Mouse (Mus musculus): ENCODE measurements at regions not wholly inside any gene's neighbourhood (a gene's known extent, or its start where the extent isn't known, plus 50 kb on each side); places are given as distances from the start of the nearest gene placed in this dataset.

DNA sequence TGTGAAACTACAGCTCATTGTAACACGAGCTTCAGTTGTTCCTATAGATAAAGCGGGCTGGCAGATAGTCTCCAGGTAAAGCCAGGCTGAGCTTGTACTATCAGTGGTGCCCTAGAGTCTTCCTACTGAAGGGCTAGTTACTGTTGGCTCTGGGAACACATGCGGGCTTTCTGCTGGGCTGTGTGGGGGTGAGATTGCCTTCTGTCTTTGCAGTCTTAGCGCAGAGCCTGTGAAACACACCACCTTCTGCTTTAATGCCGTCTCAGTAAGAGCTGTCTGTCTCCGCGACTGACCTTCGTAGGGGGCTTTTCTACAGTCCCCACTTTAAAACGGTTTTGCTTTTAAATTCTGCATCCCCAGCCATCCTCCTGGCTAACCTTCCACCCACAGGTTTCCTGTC lies 76.7 kb downstream of the Trim29 start:
- DNase-seq: no peak

DNA sequence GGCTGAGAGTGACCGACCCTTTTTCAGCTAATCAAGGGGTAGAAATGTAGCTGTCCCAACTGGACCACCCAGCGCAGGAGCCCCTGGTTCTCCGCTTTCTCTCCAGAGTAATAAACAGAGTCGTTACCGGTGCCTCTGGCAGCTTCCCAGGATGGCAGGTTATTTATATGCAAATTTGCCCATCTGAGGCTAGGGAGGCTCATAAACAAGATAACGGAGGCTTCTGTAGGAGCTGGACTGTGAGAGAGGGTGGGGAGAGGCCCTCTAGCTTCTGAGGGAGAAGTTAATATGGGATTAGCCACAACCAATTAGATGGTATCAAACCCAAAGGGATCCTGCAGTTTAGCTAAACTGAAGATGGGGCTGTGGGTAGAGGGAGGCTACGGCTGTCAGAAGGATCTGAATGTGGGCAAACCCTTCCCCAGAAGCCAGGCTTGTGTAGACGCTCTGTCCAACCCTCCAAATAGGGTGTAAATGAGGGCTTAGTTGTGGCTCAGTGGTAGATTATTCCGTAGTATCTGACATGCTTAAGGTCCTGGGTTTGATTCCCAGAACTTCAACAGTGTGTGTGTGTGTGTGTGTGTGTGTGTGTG lies 78.9 kb downstream of the Trim29 start:
- DNase-seq: no peak

DNA sequence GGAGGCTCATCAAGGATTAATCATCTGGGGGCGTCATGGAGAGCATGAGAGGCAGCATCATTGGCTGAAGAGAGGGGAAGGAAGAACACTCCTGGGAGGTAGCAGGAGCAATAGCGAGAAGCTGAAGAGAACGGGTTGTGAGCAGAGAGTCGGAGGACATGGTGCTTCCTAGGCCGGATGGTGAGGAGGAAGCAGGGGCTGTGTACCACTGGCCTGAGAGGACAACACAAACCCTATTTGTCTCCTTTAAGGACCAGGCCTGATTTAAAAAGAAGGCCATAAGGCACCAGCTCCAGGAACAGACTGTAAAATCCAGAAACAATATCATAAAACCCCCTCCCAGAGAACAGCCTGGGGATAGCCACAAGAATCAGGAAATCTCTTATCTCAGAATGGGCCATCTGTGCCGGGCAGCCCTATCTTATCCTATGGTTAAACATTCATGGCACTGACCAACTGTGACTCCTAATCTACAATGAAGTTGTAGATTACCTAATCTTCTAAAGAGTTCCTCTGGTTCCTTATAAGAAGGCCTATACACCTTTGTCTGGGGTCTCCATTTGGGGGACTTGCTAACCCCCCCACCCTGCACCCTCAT lies 81.9 kb downstream of the Trim29 start:
- DNase-seq: no peak

DNA sequence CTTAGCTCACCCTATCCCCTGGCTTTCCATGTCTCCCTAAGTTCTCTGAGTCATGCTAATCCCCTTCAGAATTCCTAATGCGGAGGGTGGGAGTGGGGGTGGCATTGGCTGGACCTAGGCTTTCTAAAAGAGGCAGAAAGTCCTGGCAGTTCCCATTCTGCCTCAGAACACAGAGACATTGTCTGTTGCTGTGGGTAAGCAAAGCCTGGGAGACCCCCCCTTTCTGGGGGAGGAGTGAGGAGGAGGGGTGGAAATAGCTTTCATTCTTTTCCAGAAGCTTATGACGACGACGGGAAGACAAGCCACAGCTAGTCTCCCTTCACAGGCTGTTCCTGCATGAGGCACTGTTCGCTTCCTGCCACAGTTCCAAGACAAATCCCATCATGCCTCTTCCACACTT lies 83.6 kb downstream of the Trim29 start:
- DNase-seq: no peak

DNA sequence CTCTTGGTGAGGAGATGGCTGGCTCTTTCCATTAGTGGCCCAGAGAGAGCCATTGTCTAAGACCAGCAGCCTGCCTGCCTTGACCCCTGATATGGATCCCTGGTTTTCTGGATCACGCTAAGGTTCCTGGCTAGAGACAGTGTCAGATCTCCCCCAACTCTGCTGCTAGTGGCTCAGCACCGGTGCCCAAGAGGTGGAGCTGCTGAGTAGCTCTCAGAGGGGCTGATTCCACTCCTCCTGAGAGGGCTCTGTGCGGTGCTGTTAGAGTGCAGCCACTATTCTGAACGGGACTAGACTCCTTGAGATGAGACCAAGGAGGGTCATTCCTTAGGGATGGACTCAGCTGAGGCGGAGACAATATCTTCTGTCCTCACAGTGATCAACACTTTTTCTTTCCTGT lies 84.6 kb downstream of the Trim29 start:
- no peak for DNase-seq

DNA sequence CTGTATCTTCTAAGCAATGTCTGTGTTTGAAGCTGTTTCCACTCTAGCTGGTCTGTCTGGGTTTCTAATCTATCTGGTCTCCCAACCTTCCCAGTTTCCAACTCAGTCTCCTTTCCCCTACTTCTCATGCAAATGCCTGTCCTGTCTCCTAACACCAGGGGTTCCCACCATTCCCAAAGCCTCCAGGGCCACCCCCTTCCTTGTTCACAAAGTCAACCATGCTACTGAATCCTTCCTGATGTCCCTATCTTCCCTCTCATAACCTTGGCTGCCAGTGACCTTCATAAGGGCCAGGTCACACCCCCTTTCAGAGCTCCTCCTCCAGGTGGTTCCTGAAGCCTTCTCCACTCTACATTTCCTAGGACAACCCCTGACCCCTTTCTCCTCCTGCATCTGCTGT lies 85.9 kb downstream of the Trim29 start:
- DNase-seq: no peak

DNA sequence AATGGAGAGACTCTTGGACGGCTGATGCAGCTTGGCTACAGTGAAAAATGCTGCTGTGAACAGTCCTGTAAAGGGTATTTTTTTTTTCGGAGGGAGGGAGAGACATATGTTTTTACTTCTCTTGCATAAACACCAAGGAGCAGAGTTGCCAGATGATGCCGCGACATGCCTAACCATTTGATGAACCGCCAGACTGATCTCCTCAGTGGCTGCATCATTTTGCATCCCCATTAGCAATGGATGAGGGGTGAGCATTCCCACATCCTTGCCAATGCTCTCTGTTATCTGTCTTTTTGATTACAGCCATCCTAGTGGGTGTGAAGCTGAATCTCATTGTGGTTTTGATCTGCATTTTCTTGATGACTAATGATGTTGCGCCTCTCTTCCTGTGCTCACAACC lies 97.8 kb downstream of the Trim29 start:
- DNase-seq: no peak

DNA sequence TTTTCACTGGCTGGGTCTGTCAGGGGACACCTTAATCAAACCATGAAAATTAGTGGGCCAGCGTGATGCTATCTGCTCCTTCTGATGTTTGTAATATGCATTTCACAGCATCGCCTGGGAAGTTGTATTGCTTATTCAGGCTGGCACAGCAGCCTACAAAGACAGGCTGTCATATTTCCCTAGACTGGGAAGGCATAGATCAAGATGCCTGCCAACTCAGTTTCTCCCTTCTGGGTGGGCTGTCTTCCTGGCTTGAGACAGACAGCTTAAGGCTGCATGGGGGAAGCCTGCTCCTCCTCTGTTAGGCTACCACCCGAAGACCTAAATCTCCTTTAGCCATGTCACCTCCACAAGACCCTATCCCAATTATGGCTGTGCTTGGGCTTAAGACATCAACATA lies 101.8 kb downstream of the Trim29 start:
- no peak for DNase-seq

DNA sequence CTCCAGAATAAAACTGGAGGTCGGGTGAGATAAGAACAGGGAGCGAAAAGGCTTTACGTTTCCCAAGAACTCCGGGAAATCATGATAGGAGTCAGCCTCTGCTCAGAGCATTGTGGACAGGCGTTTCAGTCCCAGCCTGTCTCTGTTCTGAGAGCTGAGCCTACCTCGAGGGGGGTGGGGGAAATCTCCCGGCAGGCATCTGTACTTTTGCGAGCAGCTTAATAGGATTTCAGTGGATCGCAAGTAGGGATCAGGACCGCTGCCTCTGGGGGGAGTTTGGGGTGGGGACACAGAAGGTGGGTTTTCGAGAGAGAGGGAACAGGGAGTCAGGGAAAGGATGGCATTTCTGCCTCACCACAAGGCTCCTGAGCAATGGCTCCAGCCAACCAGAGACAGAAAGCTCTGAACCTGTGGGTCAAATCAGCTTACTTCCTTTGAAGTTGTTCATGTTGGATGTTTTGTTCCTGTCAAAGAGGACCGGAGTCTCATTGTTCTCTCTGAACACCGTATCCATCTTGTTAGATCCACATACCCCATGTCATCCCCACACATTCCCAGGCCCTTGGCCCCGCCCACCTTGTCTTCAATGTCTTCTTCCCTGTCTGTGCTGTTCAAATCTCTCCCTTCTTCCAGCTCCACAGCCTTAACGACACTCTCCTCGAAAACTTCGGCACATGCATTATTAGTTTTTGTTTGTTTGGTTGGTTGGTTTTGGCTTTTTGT lies 109.5 kb downstream of the Trim29 start:
- DNase-seq: no peak

DNA sequence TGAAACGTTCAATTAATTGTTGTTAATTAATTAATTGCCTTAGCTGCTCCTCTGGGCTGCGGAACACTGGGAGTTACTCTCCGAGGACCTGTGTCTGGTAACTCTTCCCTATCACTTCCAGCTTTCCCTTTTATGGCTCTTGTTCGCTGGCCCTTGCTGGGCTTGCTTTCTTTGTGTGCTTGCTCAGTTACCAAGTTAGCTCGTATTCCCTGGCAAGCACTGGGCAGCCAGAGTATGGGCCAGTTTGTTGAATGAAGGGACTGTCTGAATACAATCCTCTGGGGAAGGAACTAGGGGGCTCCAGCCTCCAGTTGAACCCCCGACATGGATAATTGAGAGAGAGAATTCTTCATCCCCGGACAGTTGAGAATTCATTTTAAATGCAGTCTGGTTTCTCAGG lies 116.4 kb downstream of the Trim29 start:
- DNase-seq: no peak

DNA sequence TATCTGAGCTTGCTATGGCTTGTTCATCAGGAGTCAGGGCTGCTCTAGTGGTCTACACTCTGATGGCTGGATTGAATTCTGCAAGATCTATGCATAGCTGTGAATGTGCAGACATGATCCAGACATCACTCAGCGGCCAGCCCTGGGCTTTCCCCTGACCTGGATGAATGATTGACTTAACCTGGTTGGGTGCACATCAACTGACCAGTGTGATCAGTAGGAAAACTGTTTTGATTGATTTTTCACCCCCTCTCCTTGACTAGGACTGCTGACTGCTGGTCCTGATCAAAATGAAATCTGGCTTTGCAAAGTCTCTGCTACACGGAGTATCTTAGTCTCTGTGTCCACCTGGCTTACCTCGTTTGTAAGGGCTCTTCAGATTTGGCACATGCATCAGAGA lies 123.3 kb downstream of the Trim29 start:
- DNase-seq: no peak

DNA sequence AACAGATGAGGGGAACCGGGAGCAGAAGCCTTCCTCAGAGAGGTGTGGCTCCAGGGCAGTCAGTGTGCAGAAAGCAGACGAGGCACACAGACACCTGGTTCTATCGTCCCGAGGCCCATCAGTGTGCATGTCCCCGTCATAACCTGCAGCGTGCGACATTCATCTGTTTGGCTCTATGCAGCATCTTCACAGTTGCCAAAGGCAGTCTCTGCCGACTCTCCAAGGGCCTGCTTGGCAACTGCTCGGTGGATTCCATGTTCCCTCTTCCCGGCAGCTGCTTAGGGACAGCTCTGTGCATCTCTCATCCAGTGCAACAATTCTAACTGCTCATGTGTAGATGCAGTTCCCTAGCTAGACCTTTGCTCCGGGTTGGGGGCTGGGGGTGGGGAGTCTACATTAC lies 127.8 kb downstream of the Trim29 start:
- DNase-seq: no peak

DNA sequence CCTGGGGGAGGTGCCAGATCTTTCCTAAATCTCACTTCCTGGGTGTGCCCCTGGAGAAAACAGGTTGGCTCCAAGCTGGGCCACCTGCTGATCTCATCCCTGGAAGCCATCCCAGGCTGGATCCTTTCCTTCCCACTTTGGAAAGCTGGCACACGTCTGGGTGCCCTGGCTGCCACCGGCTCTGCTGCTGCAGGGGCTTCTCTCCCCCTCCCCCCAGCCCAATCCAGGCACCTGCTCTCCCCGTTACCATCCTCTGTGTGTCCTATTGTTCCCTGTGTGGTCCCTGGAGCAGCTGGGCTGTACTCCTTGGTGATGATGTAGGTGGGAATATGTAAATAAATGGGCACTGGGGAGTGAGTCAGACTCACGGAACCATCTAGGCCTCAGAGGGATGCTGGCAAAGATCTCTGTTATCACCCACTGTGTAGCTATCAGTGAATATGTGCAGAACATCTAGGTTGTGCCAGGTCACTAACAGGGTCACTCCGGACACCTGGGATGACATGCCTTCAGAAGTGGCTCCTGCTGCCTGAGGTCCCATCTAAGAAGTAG lies 130.4 kb downstream of the Trim29 start:
- DNase-seq: no peak

DNA sequence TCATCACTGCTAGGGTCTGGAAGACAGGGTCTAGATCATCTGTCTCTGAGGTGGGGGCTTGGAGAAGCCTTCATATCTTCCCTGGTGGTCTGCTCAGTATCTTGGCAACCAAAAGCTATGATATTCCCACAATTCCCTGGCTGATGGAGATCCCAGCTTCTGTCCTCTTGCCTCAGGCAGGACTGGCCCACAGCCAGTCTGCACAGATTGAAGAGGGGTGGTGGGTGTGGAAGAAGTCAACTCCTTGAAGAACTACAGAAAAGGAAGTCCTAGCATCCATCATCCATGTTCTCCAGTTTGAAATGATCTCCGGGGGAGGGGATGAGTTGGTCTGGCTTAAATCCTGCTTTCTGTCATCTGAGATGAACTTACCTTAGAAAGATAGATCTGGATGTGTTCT lies 134.8 kb downstream of the Trim29 start:
- DNase-seq: no peak

DNA sequence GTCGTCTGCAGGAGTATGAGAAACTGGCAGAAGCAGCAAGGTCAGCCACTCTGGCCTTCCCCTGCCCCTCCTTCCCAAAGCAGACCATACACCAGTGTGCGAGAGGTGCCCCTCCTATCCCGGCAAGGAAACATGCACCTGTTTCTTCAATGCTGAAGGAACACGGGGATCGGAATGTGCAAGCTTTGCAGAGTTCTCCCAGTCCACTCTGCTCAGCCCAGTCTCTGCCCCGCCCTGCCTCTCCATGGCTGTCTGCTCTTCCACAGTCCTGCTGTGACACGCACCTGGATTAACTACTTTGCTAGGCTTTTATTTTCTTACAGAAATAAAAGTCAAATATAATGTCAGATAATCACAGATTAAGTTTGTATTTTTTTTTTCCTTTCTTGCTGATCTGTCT lies 136.7 kb downstream of the Trim29 start:
- no peak for DNase-seq

DNA sequence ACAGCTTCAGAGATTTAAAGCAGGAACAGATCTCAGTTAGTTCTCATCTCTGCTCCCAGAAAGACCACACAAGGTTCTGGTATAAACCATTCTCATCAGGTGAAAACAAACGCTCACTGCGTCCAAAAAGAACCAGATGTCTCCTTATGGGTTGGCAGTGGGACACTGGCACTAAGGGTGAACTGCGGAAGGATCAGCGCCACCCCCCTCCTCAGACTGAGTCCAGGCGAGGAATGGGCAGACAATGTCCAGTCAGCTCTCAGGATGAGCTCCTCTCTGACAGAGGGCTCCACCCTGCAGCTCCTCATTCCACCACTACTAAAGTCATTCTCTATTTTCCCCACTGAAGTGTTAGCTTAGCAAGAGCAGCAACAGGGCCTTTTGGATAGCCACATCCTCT lies 138.3 kb downstream of the Trim29 start:
- DNase-seq: no peak

DNA sequence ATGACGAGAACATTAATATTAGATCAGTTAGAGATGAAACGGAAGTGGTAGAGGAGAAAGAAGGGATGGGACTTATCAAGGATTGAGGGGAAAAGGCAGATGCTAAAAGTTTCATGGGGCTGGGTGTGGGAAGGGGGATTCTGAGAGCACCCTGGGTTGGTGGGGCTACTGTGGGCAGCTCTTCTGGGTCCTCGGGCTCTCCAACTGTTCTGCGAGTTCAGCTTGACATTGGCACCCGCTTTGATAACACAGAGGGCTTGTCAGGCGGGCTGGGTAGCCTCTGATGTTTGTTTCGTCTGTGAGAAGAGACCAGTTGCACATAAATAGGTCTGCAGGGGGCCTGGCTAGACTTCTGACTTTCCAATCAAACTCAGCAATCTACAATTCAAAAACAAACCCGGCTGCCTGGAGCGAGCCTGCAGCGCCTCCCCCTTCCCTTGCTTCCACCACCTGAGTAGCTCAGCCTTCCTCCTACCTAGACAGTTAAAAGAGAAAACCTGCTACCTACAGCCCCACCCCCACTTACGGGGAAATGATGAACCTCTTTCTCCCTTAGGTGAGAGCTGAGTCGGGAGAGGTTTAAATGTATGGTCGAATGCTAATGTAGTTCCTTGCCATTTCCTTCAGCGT lies 143.4 kb downstream of the Trim29 start:
- no peak for DNase-seq

DNA sequence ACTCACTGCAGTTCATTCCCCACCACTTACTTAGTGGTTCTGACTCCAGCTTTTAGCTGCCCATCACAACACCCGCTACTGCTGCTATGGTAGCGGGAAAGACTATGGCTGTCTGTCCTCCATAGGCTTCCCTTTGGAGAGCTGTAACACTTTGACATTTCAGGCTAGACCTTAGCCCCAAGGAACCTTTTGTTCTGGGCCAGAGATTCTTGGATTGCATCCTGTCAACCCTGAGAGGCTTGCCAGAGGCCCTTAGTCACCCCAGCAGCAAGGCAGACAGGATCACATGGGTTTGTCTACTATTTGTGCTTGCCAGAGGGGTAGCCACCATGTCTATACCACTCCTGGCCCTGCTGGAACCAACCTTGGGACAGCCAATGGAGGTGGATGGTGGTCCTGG lies 147.1 kb downstream of the Trim29 start:
- DNase-seq: no peak

DNA sequence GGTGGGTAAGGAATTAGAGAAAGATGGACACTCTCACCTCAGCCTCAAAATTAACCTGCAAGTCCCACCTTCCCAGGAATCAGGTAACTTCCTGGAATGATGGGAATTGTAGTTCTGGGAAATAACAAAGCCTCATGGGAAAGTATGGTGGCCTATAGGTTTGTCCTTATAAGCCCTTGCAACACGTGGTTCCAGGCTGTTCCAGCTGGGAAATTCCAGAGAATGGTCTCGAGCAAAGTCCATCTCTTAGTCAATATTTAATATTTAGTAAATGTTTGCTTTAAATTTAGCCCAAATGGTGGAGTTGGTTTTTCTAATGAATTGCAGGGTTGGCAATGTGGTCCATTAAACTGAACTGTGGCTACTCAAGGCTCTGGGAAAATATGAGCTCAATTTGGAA lies 150.5 kb downstream of the Trim29 start:
- DNase-seq: no peak

DNA sequence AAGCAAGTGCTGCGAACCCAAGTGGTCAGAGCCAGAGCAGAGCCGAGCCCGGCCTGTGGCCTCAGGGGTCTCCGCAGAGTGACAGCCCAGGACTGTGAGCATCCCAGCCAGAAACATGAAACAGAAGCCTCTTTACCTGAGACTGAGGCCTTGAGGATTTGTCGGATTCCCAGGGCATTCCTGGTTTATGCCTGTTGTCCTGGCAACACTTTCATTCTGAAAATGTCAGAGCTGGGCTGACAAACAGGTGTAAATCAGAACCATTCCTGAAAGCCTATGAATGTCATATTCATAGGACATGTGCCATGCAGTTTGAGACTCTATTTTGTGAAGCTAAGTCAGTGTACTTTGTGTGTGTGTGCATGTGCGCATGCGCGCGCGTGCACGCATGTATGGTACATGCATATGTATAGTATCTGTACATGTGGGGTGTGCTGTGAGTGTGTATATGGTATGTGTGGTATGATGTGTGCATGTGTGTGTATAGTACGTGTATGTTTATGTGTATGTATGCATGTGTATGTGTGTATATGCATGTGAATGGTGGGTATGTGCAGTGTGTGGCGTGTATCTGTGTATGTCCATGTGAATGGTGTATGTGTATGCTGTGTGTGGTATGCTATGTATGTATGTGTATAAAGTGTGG lies 152.9 kb downstream of the Trim29 start:
- DNase-seq: no peak

DNA sequence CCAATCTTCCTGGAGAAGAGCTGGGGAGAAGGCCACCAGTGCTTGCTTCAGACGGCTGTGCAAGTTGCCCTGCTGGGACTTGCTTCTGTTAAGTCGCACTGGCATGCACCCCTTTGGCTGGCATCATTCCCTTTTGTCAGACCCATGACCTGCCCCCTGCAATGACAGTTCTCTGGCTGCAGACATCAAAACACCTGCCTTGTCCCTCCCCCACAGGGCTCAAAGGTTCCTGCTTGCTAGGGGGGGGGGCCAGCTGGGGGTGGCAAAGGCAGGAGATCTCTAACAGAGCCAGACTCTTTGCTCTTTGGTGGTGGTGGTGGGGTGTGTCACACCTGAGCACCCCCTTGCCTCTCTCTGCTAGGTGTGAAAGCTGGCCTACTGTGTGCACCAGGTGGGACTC lies 154.5 kb downstream of the Trim29 start:
- no peak for DNase-seq

DNA sequence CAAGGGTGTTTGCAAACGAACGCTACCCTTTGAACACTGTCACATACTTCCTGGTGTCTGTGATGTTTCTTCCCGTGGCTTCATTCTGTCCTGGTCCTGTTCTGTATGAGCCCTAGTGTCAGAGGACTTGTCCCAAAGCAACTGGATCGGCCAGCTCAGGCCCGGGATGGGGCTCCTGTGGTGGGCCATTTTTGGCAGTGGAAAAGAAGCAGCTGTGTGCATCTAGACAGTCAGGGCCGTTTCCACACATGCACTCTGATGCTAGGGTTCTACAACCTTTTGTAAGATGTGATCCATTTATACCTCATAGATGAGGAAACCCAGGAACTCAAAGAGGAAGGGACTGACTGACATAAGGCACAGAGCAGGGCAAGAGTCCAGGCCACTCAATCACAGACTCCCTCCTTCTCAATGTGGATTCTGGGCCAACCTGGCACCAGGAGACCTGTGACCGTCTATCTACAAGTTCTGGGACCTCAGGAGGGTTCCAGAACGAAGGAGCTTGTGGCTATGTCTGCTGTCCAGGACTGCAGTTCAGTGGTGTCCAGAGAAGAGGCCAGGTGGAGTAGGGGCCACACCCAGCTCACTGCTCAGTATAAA lies 155.2 kb downstream of the Trim29 start:
- DNase-seq: no peak

DNA sequence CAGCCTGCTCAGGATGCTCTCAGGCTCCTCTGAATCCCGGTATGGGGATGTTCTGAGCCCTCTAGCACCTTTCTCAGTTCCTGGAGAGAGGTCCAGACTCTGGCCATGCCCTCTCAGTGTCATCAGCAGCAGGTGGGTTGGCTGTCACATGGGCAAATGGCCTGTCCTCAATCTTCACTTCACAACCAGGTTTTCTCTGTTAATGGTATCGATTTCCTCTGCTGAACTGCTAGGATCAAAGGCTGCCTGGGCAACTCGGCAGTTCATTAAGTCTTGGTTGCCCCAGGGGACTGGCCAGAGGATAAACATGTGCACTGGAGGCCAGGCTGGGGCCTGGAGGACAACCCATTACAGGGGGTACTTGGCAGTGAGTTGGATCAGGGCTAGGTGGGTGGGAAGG lies 156.2 kb downstream of the Trim29 start:
- no peak for DNase-seq
